In the genomic region with DNA sequence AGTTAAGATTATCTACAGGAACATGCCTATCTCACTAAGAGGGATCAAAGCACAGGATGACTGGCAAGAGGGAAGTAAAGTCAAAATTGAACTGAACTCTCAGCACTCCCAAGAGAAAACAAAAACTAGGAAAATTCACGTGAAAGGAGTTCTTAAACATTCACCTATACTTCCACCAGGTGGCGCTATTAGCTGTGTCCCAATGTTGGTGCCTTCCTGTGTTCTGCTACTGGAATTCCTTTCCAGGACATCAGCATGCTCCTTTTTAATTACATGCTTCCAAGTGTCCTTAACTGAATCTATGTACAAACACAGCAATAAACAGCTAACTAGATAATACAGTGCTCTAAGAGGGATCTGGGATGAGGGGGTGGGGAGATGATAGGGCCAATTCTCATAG, we compare ENCODE assay signal across 8 mouse cellular contexts. TPM values are rescaled to one million over a fixed set of nuclear protein-coding genes. Genes with fewer than 3 reads are reported as not detected.
DNase-seq lines count a peak whose midpoint lies in the region.
"Had no signal": no experiment of that assay in that cellular context is flagged by ENCODE, and none has a peak within 500 bp of the region (broad histone marks: within the 10 kb centered on the region; RNA-seq: fewer than 3 reads in every experiment).

No protein-coding gene starts in this region.

- DNase-seq in urinary bladder, postnatal 14 days (ENCODE audit: low spot score) = peak; percentile 56
- no peak for DNase-seq in urinary bladder, adult 2 months (ENCODE audit: low spot score)
- peak; percentile 20 for DNase-seq in adrenal gland, adult 8-10 months
- DNase-seq in embryo, embryonic 11.5 days (ENCODE audit: low read depth, low spot score) = peak; percentile 32
- DNase-seq in heart, postnatal 4 days = peak; percentile 69
- peak; percentile 48 for DNase-seq in left cerebral cortex, postnatal 4 days
- DNase-seq in retina, adult 2 months (ENCODE audit: low read depth, low spot score) = peak; percentile 36

- intact Hi-C loops in left cerebral cortex, postnatal 4 days (cut with DNase I) = loop anchor here (5.0 kb wide), 1 partner anchor 122 kb away; no protein-coding TSS in a partner anchor

RNA-seq across cellular contexts. Expression of gene Nck1, which starts 25.3 kb away (rescaled TPM):
- 39.9 and 46.6 TPM in 2 replicates for polyA plus RNA-seq in urinary bladder, adult 2 months (2012; rRNA removed)
- total RNA-seq in adrenal gland, adult 8-10 months (2022) = 10 to 100 TPM; 46.4 to 53.8 (median 49.6) TPM
- total RNA-seq in heart, postnatal 4 days (2021) = 10 to 100 TPM; 41.7 to 52.3 TPM
- 10 to 100 TPM; 20.5 to 25.8 TPM for total RNA-seq in left cerebral cortex, postnatal 4 days (2021)

RNA-seq across cellular contexts. Expression of gene Il20rb, which starts 34.0 kb away (rescaled TPM):
- polyA plus RNA-seq in urinary bladder, adult 2 months (2012; rRNA removed) = 3.7 and 4.3 TPM in 2 replicates
- total RNA-seq in adrenal gland, adult 8-10 months (2022) = 1 to 10 TPM in 3 of 4 experiments, under 1 TPM in 1; 0.87 to 1.4 (median 1.0) TPM
- total RNA-seq in heart, postnatal 4 days (2021) = 1 to 10 TPM; 4.3 TPM
- total RNA-seq in left cerebral cortex, postnatal 4 days (2021) = 1 to 10 TPM; 1.0 to 1.3 TPM

RNA-seq across cellular contexts. Expression of gene Slc35g2, which starts 50.3 kb away (rescaled TPM):
- 3.7 and 4.1 TPM in 2 replicates for polyA plus RNA-seq in urinary bladder, adult 2 months (2012; rRNA removed)
- total RNA-seq in adrenal gland, adult 8-10 months (2022) = 10 to 100 TPM in 2 of 4 experiments, 1 to 10 TPM in 2; 9.2 to 15.4 (median 10.6) TPM
- 10 to 100 TPM in 1 of 2 experiments, 1 to 10 TPM in 1; 9.0 to 10.3 TPM for total RNA-seq in heart, postnatal 4 days (2021)
- total RNA-seq in left cerebral cortex, postnatal 4 days (2021) = 1 to 10 TPM; 4.3 to 6.2 TPM
- total RNA-seq: neutrophil, adult 5-6 weeks had no signal
